Mouse (Mus musculus) CH12.LX (cell line): ENCODE measurements at regions not wholly inside any gene's neighbourhood (a gene's known extent, or its start where the extent isn't known, plus 50 kb on each side); places are given as distances from the start of the nearest gene placed in this dataset.

Experiments used
- BHLHE40 ChIP-seq: IDR thresholded peaks from 2 replicates; pipeline ENCODE4 v1.6.1; 2011; ENCODE audit warnings: mild to moderate bottlenecking, low read depth, low read length, improper control_type of control experiment
- CTCF ChIP-seq, 2 experiments: IDR thresholded peaks in 1 of 2; conservative IDR thresholded peaks in 1 of 2; 2 replicates each; pipeline ENCODE4 v1.5.1; 2011 to 2012; ENCODE audit warnings: low read depth in 2 of 2, low read length in 2 of 2, improper control_type of control experiment in 1 of 2, inconsistent platforms in 1 of 2, mild to moderate bottlenecking in 1 of 2, moderate library complexity in 1 of 2
- EP300 ChIP-seq: IDR thresholded peaks from 2 replicates; pipeline ENCODE4 v1.6.1; 2011; ENCODE audit warnings: low read length, improper control_type of control experiment
- MEF2A ChIP-seq: IDR thresholded peaks from 2 replicates; pipeline ENCODE4 v1.6.1; 2014; ENCODE audit warnings: low read depth, mild to moderate bottlenecking, inconsistent platforms, low read length, improper control_type of control experiment, borderline replicate concordance
- TCF12 ChIP-seq: IDR thresholded peaks from 2 replicates; pipeline ENCODE4 v1.6.1; 2014; ENCODE audit warnings: low read depth, mild to moderate bottlenecking, inconsistent platforms, low read length, improper control_type of control experiment
- USF1 ChIP-seq: IDR thresholded peaks from 2 replicates; pipeline ENCODE4 v1.6.1; 2014; ENCODE audit warnings: low read depth, mild to moderate bottlenecking, inconsistent platforms, low read length, improper control_type of control experiment

DNA sequence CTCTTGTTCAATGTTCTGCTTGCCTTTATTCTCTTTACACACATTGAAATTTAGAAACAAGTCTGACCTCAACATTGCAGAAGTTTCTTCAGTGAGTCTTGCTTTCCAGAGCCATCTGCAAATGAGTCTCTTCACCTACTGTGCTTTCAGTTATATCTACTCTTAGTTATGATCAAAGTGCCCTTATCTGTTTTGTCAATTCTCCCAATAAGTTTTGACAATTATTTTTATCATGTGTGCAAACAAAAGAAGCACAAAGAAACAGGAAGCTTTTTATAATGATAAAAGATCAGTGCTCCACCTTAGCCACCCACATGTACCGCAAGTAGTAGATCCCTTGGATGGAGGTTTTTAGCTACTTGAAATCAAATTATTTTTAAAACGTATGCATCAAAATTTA is 1322.8 kb upstream of the Zeb2 start:
- TF ChIP-seq MEF2A (no peak), BHLHE40 (no peak), CTCF (conservative IDR thresholded peaks at IDR 0.05 in 1 of 2, IDR thresholded peaks at IDR 0.05 in 1 of 2; ENCODE audit: low read depth in 2 of 2, low read length in 2 of 2) (no peak), EP300 (no peak), USF1 (no peak), TCF12 (no peak)
